Mouse (Mus musculus): ENCODE data around the gene Cidec. TPM values are rescaled to one million over a fixed set of nuclear protein-coding genes. Genes with fewer than 3 reads are reported as not detected.
A peak's percentile ranks its signal among the peaks of the same experiment; 100 is the strongest.

Gene Cidec
- polyA plus RNA-seq, 1 experiment = not detected

DNA sequence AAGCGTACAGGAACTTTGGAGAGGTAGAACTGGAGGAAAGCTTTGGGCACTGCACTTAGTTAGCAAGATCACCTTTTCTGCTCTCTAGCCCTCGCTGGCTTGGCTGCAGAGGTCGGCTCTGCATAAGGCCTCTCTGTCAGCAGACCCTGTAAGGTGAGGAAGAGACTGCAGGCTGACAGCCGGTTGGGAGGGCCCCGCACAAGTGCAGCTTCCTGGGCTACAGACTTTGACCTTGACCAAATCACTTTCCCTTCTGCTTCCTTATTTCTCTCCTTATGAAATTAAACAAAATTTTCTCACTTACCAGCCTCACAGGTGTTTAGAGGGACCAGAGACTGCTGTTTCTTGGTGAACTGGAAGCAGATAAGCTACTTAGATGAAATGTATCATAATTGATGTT, 19.4 kb upstream of the Cidec start:
- Histone ChIP-seq H3K9me3 (ENCODE audit: control insufficient read depth, low read length) (no peaks in the 10 kb centered on the region), H3K4me1 (ENCODE audit: control insufficient read depth) (no peaks in the 10 kb centered on the region), H3K36me3 (ENCODE audit: control insufficient read depth) (no peaks in the 10 kb centered on the region), H3K27me3 (ENCODE audit: control insufficient read depth) (no peaks in the 10 kb centered on the region; the same call in 1 of the 2 replicates), H3K4me3 (replicated peaks) (no peak overlapping the region)
- no peak for TF ChIP-seq TAL1 (IDR thresholded peaks at IDR 0.05; ENCODE audit: low read length)
- no peak for TF ChIP-seq GATA1 (IDR thresholded peaks at IDR 0.05; ENCODE audit: low read length)

DNA sequence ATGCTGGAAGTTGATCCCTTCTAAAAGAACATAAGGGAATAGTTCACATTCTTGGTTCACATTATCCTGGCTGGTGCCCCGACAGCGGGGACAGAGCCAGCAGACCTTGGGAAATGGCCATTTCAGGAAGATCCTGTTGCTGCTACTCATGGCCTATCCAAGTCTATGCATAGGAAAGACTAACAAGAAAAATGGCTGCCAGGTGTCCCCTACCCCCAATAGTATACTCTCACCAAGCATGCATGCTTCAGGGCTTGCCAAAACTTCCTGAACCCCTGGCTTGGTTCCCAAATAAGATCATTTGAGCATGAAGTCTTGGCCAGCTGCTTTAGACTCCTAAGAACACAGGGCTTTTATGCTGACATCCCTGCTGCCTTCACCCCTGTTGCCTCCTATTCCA, 16.3 kb upstream of the Cidec start:
- Histone ChIP-seq H3K4me3 (replicated peaks) (no peak overlapping the region), H3K27me3 (ENCODE audit: control insufficient read depth) (no peaks in the 10 kb centered on the region), H3K36me3 (ENCODE audit: control insufficient read depth) (peaks cover 20% of the 10 kb centered on the region), H3K4me1 (ENCODE audit: control insufficient read depth) (no peaks in the 10 kb centered on the region), H3K9me3 (ENCODE audit: control insufficient read depth, low read length) (no peaks in the 10 kb centered on the region)
- TF ChIP-seq GATA1 (IDR thresholded peaks at IDR 0.05; ENCODE audit: low read length) = no peak
- no peak for TF ChIP-seq TAL1 (IDR thresholded peaks at IDR 0.05; ENCODE audit: low read length)

DNA sequence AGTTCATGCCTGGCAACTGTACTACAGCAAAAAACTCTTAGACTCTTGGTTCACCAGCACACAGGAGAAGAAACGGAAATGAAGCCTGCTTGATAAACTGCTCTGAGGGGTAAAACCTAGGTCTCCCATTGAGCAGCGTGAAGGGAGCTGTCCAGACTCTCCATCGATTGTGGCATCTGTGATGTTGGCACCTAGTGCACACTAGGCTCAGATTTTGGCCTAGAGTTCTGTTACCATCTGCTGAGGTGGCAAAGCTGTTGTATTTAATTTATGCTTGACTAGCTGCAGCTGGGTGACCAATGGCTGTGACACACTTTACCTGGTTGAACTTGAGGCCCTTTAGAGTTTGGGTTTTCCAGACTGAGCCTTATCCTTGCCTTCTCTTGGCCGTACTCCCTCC, 12.1 kb upstream of the Cidec start:
- H3K9me3 ChIP-seq (ENCODE audit: control insufficient read depth, low read length) = no peaks in the 10 kb centered on the region
- no peak overlapping the region for H3K4me3 ChIP-seq (replicated peaks)
- TF ChIP-seq GATA1 (IDR thresholded peaks at IDR 0.05; ENCODE audit: low read length) = no peak
- no peak for TF ChIP-seq TAL1 (IDR thresholded peaks at IDR 0.05; ENCODE audit: low read length)
- H3K27me3 ChIP-seq (ENCODE audit: control insufficient read depth) = no peaks in the 10 kb centered on the region
- peaks cover 11% of the 10 kb centered on the region for H3K4me1 ChIP-seq (ENCODE audit: control insufficient read depth)
- H3K36me3 ChIP-seq (ENCODE audit: control insufficient read depth) = peaks cover 30% of the 10 kb centered on the region

DNA sequence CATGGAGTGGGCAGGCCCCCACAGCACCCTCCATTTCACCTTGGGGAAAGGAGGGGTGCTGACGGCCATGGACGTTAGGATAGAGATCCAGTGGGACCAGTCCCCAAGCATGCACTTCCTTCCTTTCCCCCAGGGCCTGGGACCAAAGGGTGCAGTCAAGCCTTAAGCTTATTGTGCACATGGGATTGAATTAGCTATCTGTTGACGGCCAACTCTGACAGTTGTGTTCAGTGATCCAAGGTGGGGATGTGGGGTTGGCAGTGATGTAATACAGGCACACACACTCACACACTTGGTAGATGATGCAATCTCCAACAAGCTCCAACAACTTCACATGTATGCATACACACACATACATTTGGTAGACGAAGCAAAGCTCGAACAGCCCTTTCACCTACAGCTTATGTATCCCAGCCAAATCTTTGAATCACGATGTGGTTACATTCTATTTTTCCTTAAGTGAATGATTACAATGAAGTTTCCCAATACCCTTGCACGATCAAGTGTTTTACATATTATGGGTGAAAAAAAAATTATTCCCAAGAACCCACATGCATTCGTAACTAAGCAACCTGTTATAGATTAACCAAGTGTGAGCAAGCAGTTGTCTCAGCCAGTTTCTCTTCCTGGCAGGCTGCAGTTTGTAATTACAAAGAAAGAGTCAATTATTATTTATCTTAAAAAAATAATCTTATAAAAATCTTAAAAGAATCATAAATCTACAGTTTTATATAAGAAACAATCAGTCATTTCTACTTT, 8.8 kb upstream of the Cidec start:
- Histone ChIP-seq H3K4me3 (replicated peaks) (no peak overlapping the region), H3K4me1 (ENCODE audit: control insufficient read depth) (peaks cover 19% of the 10 kb centered on the region), H3K27me3 (ENCODE audit: control insufficient read depth) (no peaks in the 10 kb centered on the region), H3K9me3 (ENCODE audit: control insufficient read depth, low read length) (no peaks in the 10 kb centered on the region), H3K36me3 (ENCODE audit: control insufficient read depth) (peaks cover 30% of the 10 kb centered on the region)
- TF ChIP-seq GATA1 (IDR thresholded peaks at IDR 0.05; ENCODE audit: low read length) = no peak
- no peak for TF ChIP-seq TAL1 (IDR thresholded peaks at IDR 0.05; ENCODE audit: low read length)

DNA sequence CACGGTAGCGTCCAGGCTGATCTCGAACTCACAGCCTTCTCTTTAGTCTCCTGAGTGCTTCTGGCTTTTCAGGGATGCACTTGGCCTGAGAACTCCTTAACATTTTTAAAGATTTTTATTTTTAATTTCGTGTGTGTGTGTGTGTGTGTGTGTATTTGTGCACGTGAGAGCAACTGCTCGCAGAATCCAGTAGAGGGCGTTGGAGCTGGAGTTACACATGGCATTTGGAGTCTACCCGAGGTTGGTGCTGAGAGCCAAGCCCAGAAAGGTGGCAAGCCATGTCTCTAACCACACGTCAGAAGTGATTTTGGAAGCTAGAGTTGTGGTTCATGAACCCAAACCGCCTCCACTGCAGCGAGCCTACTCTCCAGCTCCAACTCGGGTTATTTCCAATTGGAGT, 7.5 kb upstream of the Cidec start:
- H3K4me1 ChIP-seq (ENCODE audit: control insufficient read depth) = peaks cover 19% of the 10 kb centered on the region
- no peak for TF ChIP-seq GATA1 (IDR thresholded peaks at IDR 0.05; ENCODE audit: low read length)
- TF ChIP-seq TAL1 (IDR thresholded peaks at IDR 0.05; ENCODE audit: low read length) = no peak
- peak overlapping the region; percentile 74 for H3K4me3 ChIP-seq (replicated peaks)
- H3K36me3 ChIP-seq (ENCODE audit: control insufficient read depth) = peaks cover 22% of the 10 kb centered on the region
- H3K27me3 ChIP-seq (ENCODE audit: control insufficient read depth) = no peaks in the 10 kb centered on the region
- H3K9me3 ChIP-seq (ENCODE audit: control insufficient read depth, low read length) = no peaks in the 10 kb centered on the region

DNA sequence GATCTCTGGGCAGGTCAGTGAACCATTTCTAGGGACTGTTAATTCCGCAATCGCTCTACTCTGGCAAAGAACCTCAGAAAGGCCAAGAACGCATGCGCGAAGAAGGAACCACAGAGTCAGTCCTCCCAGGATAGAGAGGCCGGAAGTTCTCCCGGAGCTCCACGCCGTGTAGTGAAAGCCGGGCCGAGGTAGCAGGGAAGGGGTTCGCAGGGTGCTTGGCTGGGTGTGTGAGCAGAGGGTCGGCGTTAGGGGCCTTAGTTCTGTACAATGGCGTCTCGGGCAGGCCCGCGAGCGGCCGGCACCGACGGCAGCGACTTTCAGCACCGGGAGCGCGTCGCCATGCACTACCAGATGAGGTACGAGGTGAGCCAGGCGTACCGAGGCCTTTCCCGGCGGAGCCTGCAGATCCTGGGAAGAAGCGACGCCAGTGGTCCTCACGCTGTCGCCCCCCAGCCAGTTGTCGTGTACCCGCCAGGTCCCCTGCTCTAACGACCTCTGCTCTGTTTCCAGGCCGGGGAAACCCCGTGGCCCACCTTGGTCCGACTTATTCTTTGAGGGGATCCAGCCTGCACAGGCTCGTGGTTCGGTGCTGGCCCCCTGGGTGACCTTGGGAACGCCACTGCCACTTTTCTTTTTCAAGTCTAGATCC, 7.0 kb upstream of the Cidec start, which contains the start of gene Jagn1:
Jagn1 (plus strand) TSS at position 128 of the 649 bp plus-strand sequence.
- no peaks in the 10 kb centered on the region for H3K27me3 ChIP-seq (ENCODE audit: control insufficient read depth)
- peaks cover 17% of the 10 kb centered on the region for H3K36me3 ChIP-seq (ENCODE audit: control insufficient read depth)
- H3K4me3 ChIP-seq (replicated peaks) = peak within 1 kb of the TSS; percentile 74
- H3K9me3 ChIP-seq (ENCODE audit: control insufficient read depth, low read length) = no peaks in the 10 kb centered on the region
- peaks cover 19% of the 10 kb centered on the region for H3K4me1 ChIP-seq (ENCODE audit: control insufficient read depth)
- TF ChIP-seq GATA1 (IDR thresholded peaks at IDR 0.05; ENCODE audit: low read length) (no peak), TAL1 (IDR thresholded peaks at IDR 0.05; ENCODE audit: low read length) (no peak)

DNA sequence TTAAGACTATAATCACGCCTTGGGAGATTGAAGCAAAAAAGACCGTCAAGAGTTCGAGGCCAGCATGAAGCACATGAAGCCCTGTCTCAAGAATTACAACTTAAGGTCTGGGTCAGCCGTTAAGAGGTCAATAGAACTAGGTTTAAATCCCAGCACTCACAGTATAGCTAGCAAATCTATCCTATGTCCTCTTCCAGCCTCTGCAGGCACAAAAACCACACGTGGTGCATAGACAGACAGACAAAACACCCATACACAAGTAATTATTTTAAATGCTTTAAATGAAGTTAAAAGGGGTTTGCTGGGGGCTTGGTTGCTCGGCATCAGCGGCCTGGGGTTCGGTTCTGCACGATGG, 6.5 kb upstream of the Cidec start:
- Histone ChIP-seq H3K27me3 (ENCODE audit: control insufficient read depth) (no peaks in the 10 kb centered on the region), H3K4me3 (replicated peaks) (peak overlapping the region; percentile 74), H3K4me1 (ENCODE audit: control insufficient read depth) (peaks cover 19% of the 10 kb centered on the region), H3K36me3 (ENCODE audit: control insufficient read depth) (peaks cover 12% of the 10 kb centered on the region), H3K9me3 (ENCODE audit: control insufficient read depth, low read length) (no peaks in the 10 kb centered on the region)
- TF ChIP-seq TAL1 (IDR thresholded peaks at IDR 0.05; ENCODE audit: low read length) = no peak
- no peak for TF ChIP-seq GATA1 (IDR thresholded peaks at IDR 0.05; ENCODE audit: low read length)

DNA sequence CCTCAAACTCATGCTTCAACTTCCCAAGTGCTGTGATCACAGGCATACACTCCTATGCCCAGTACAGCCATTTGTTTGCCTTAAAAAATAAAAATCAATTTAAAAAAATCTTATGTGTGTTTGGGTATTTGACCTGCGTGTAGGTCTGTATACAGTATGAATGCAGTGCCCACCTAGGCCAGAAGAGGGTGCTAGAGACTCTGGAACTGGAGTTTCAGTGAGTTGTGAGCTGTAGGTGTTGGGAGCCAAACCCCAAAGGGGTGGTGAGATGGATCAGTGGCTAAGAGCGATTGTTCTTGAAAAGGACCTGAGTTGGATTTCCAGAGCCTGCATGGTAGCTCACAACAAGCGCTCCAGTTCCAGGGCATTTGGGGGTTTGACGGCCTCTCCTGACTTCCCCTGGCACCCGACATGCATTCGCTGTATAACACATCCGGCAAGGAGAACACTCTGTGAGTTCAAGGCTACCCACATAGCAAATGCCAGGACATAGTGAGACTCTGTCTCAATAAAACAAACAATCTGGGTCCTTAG, 5.7 kb upstream of the Cidec start:
- Histone ChIP-seq H3K36me3 (ENCODE audit: control insufficient read depth) (peaks cover 4% of the 10 kb centered on the region), H3K4me3 (replicated peaks) (no peak overlapping the region)
- TF ChIP-seq GATA1 (IDR thresholded peaks at IDR 0.05; ENCODE audit: low read length) = no peak
- TF ChIP-seq TAL1 (IDR thresholded peaks at IDR 0.05; ENCODE audit: low read length) = no peak

DNA sequence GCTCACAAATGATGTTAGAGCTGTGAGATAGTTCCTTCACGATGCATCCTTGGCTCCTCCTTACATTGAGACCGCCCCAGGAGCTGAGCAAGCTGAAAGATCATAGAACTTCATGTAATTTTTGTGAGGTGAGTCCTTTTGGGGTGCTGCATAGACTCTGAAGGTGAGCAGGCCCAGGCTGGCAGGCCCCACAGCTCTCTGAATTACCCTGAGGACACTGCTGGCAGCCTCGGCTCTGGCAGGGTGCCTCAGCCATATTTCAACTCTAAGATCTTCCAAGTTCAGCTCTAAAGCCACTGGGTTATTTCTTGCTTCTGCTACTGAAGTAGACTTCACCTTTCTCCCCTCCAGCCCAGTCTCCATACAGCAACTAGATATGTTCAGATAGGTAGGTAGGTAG, 5.1 kb upstream of the Cidec start:
- H3K4me1 ChIP-seq (ENCODE audit: control insufficient read depth) = peaks cover 19% of the 10 kb centered on the region
- H3K4me3 ChIP-seq (replicated peaks) = no peak overlapping the region
- H3K9me3 ChIP-seq (ENCODE audit: control insufficient read depth, low read length) = no peaks in the 10 kb centered on the region
- H3K27me3 ChIP-seq (ENCODE audit: control insufficient read depth) = no peaks in the 10 kb centered on the region
- no peak for TF ChIP-seq GATA1 (IDR thresholded peaks at IDR 0.05; ENCODE audit: low read length)
- no peak for TF ChIP-seq TAL1 (IDR thresholded peaks at IDR 0.05; ENCODE audit: low read length)
- H3K36me3 ChIP-seq (ENCODE audit: control insufficient read depth) = peaks cover 2% of the 10 kb centered on the region; the same call in 1 of the 2 replicates

More for the DNA sequence above, 5.7 kb upstream of the Cidec start:
- H3K27me3 ChIP-seq (ENCODE audit: control insufficient read depth) = no peaks in the 10 kb centered on the region
- peaks cover 19% of the 10 kb centered on the region for H3K4me1 ChIP-seq (ENCODE audit: control insufficient read depth)
- no peaks in the 10 kb centered on the region for H3K9me3 ChIP-seq (ENCODE audit: control insufficient read depth, low read length)

Data from erythroblast, embryonic 14.5 days (primary cell).